Mouse (Mus musculus) cerebellum, adult 11-12 months (tissue): ENCODE data around the gene Ipmk.
"Not testable (repeated sequence)": the region's sequence is repeated elsewhere in the genome, so short reads cannot be mapped to it uniquely, and the experiment has no call there.

ENCODE experiments used
- DNase-seq: peaks from one replicate; pipeline ENCODE4 v3.0.0; 2022

Ipmk gene

DNA sequence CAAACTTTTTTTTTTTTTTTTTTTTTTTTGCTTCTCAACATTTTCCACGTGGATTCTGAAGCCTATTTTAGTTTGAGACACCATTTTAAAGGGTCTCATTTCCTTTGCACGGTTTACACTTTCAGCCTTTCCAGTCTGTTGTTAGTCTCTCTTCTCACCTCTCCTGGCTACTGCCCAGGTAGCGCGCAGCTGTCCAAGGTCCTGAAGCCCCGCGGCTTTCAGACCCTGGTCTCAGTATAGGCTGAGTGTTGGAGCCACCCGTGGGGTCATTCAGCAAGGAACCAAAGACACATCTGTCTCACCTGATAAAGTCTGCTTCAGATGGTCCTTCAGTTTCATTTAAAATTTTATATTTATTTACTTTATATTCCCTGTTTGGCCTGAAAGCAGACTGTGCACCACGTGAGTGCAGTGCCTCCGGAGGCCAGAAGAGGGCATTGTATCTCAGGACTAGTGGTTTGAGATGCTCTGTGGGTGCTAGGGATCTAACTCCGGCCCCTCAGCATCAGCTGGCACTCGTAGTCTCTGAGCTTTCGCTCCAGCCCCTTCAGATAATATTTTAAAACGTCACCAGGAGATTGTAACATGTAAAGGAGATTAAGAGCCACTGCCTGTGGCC is 80.8 kb downstream of the Ipmk start:
- no peak for DNase-seq

GRCm38 (mm10) chr10:71430661-71431060 is 83.1 kb downstream of the Ipmk start:
- no peak for DNase-seq

DNA sequence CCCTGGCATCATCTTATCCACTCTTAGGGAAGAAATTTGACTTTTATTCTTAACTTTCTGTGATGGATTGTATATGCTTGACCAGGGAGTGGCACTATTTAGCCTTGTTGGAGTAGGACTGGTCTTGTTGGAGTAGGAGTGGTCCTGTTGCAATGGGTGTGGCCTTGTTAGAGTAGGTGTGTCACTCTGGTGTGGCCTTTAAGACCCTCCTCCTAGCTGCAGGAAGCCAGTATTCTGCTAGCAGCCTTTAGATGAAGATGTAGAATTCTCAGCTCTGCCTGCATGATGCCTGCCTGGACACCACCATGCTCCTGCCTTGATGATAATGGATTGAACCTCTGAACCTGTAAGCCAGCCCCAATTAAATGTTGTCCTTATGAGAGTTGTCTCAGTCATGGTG is 95.5 kb downstream of the Ipmk start:
- no peak for DNase-seq

GRCm38 (mm10) chr10:71447661-71448060 is 100.1 kb downstream of the Ipmk start:
- no peak for DNase-seq

GRCm38 (mm10) chr10:71448284-71448683 is 100.7 kb downstream of the Ipmk start:
- DNase-seq = no peak

- DNase-seq = no peak
Observed at GRCm38 (mm10) chr10:71455355-71455754, 107.8 kb downstream of the Ipmk start.

DNA sequence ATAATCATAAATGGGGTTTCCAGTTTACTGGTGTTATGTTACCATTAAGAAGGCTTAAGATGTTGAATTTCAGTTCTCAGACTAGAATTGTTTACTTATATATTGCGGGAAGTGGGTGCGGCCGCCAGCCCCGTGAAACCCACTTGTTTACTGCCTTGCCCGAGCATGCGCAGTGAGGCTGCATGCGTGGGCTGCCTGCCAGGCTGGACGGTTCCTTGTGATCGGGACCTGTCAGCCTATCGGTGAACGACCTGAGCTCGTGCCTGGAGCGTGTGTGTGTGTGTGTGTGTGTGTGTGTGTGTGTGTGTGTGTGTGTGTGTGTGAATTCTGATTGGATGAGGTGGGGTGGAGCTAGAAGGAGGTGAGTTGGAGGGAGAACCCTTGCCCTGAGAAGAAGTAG is 114.8 kb downstream of the Ipmk start:
- DNase-seq = not testable (repeated sequence)

DNA sequence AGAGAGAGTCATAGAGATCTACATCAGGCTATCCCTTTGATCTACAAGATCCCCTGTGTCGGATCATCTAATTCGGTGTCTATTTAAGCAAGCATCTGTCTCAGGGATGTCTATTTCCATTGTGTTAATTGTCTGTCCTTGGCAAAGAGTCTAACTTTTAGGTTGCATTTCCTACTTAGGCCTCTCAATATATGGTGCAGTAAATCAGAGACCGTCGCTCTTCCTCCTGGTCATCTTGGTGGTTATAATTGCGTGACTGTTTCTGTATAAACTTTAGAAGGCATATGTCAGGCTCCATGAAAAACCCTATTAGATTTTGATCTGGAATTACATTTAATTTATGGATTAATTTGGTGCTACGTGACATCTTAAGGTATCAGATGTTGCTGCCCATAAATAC is 116.9 kb downstream of the Ipmk start:
- no peak for DNase-seq

GRCm38 (mm10) chr10:71468315-71468714 is 120.8 kb downstream of the Ipmk start:
- DNase-seq = no peak

DNA sequence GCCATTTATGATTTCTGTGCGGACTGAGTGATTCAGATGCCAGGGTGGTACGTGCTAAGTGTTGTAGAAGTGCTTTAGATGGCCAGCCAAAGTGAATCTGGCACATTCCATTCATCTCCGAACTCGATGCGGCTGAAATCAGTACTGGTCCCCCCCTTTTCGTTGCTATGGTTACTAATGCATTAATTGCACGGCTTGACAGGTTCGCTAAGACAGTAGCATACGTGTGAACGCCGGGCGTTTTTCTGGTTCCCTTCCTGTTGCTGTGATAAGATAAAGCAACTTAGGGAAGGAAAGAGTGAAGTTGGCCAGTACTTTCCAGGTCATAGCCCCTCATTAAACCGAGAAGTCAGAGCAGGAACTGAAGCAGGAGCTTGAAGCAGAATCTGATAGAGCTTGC is 122.2 kb downstream of the Ipmk start:
- no peak for DNase-seq

- no peak for DNase-seq
Observed at GRCm38 (mm10) chr10:71472033-71472432, 124.5 kb downstream of the Ipmk start.

GRCm38 (mm10) chr10:71473590-71473989 is 126.0 kb downstream of the Ipmk start:
- no peak for DNase-seq

DNA sequence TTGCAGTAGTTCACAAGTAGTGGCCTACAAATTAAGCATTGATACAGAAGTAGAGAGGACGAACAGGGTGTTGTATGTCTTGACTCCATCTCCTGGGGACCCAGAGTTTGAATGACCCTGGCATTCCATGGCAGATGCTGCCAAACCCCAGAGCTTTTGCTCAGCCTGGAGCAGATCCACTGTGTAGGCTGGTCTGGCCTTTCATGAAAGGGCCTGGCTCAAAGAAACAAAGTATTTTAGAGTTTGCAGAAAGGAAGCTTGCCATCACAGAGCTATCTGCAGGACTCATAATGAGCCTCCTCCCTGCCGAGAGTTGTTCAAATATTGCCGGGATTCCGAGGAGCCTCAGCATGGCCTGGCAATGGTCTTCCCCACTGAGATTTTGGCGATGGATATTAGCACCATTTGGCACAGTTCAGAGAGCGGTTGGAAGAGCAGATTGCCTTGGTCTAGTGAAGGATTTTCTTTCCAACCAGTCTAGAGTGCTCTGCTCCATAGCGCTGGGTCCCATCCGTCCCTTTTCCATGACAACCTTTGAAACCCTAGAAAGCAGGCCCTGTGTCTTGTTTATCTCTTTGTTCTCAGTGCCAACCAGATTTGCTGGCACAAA is 129.0 kb downstream of the Ipmk start:
- peak; percentile 76 for DNase-seq

GRCm38 (mm10) chr10:71477147-71477546 is 129.6 kb downstream of the Ipmk start:
- no peak for DNase-seq

- DNase-seq = peak; percentile 36
Observed at GRCm38 (mm10) chr10:71479700-71480325, 132.2 kb downstream of the Ipmk start.
